Mouse (Mus musculus): ENCODE results near the gene Tmem132d. TPM values are rescaled to one million over a fixed set of nuclear protein-coding genes. Genes with fewer than 3 reads are reported as not detected.

Tmem132d gene
- polyA plus RNA-seq, 1 experiment from 2014 or later: not detected

GRCm38 (mm10) chr5:128235611-128236010, 197.3 kb downstream of the Tmem132d start:
- H3K9me3 ChIP-seq (replicated peaks; ENCODE audit: control insufficient read depth, low read length): no peaks in the 10 kb centered on the region; the same call in 1 of the 2 replicates
- no peaks in the 10 kb centered on the region for H3K27me3 ChIP-seq (ENCODE audit: control insufficient read depth, insufficient read depth, low read depth, low read length)
- H3K4me3 ChIP-seq (ENCODE audit: low read depth, low read length): no peak overlapping the region
- H3K9ac ChIP-seq (ENCODE audit: low read depth, low read length): no peak overlapping the region
- H3K36me3 ChIP-seq (ENCODE audit: control insufficient read depth, insufficient read depth): no peaks in the 10 kb centered on the region
- no peak overlapping the region for H3K4me2 ChIP-seq (ENCODE audit: low read depth, low read length)
- H3K4me1 ChIP-seq (ENCODE audit: control insufficient read depth, low read depth, low read length): no peaks in the 10 kb centered on the region
- ATAC-seq (ENCODE audit: low read depth): no peak
- 55% methylated on average over 1 of the region's 1 CpGs for WGBS (ENCODE audit: insufficient replicate concordance)
- H3K27ac ChIP-seq (ENCODE audit: low read length): no peak overlapping the region

- Histone ChIP-seq H3K9ac (ENCODE audit: low read depth, low read length) (no peak overlapping the region), H3K36me3 (ENCODE audit: control insufficient read depth, insufficient read depth) (no peaks in the 10 kb centered on the region), H3K27ac (ENCODE audit: low read length) (no peak overlapping the region), H3K4me2 (ENCODE audit: low read depth, low read length) (no peak overlapping the region), H3K4me1 (ENCODE audit: control insufficient read depth, low read depth, low read length) (no peaks in the 10 kb centered on the region), H3K4me3 (ENCODE audit: low read depth, low read length) (no peak overlapping the region), H3K27me3 (ENCODE audit: control insufficient read depth, insufficient read depth, low read depth, low read length) (no peaks in the 10 kb centered on the region), H3K9me3 (replicated peaks; ENCODE audit: control insufficient read depth, low read length) (peaks cover 2% of the 10 kb centered on the region)
- no peak for ATAC-seq (ENCODE audit: low read depth)
Measured at GRCm38 (mm10) chr5:128233101-128233500, 199.8 kb downstream of the Tmem132d start.

GRCm38 (mm10) chr5:128218281-128218680, 214.6 kb downstream of the Tmem132d start:
- Histone ChIP-seq H3K36me3 (ENCODE audit: control insufficient read depth, insufficient read depth) (no peaks in the 10 kb centered on the region), H3K27ac (ENCODE audit: low read length) (no peak overlapping the region), H3K4me1 (ENCODE audit: control insufficient read depth, low read depth, low read length) (no peaks in the 10 kb centered on the region), H3K4me2 (ENCODE audit: low read depth, low read length) (no peak overlapping the region), H3K4me3 (ENCODE audit: low read depth, low read length) (no peak overlapping the region), H3K27me3 (ENCODE audit: control insufficient read depth, insufficient read depth, low read depth, low read length) (no peaks in the 10 kb centered on the region), H3K9me3 (replicated peaks; ENCODE audit: control insufficient read depth, low read length) (no peaks in the 10 kb centered on the region), H3K9ac (ENCODE audit: low read depth, low read length) (no peak overlapping the region)
- ATAC-seq (ENCODE audit: low read depth): no peak

GRCm38 (mm10) chr5:128211125-128211524, 221.8 kb downstream of the Tmem132d start:
- Histone ChIP-seq H3K36me3 (ENCODE audit: control insufficient read depth, insufficient read depth) (no peaks in the 10 kb centered on the region), H3K9ac (ENCODE audit: low read depth, low read length) (no peak overlapping the region), H3K27me3 (ENCODE audit: control insufficient read depth, insufficient read depth, low read depth, low read length) (no peaks in the 10 kb centered on the region), H3K9me3 (replicated peaks; ENCODE audit: control insufficient read depth, low read length) (no peaks in the 10 kb centered on the region), H3K4me1 (ENCODE audit: control insufficient read depth, low read depth, low read length) (no peaks in the 10 kb centered on the region), H3K27ac (ENCODE audit: low read length) (no peak overlapping the region), H3K4me3 (ENCODE audit: low read depth, low read length) (no peak overlapping the region), H3K4me2 (ENCODE audit: low read depth, low read length) (no peak overlapping the region)
- 61% methylated on average over 5 of the region's 5 CpGs for WGBS (ENCODE audit: insufficient replicate concordance)
- ATAC-seq (ENCODE audit: low read depth): no peak

GRCm38 (mm10) chr5:128205716-128206115, 227.2 kb downstream of the Tmem132d start:
- H3K4me1 ChIP-seq (ENCODE audit: control insufficient read depth, low read depth, low read length): no peaks in the 10 kb centered on the region
- no peak overlapping the region for H3K9ac ChIP-seq (ENCODE audit: low read depth, low read length)
- H3K27ac ChIP-seq (ENCODE audit: low read length): no peak overlapping the region
- no peaks in the 10 kb centered on the region; the same call in 1 of the 2 replicates for H3K9me3 ChIP-seq (replicated peaks; ENCODE audit: control insufficient read depth, low read length)
- H3K4me2 ChIP-seq (ENCODE audit: low read depth, low read length): no peak overlapping the region
- no peak overlapping the region for H3K4me3 ChIP-seq (ENCODE audit: low read depth, low read length)
- 16% methylated on average over 2 of the region's 2 CpGs for WGBS (ENCODE audit: insufficient replicate concordance)
- no peaks in the 10 kb centered on the region for H3K36me3 ChIP-seq (ENCODE audit: control insufficient read depth, insufficient read depth)
- no peak for ATAC-seq (ENCODE audit: low read depth)
- no peaks in the 10 kb centered on the region for H3K27me3 ChIP-seq (ENCODE audit: control insufficient read depth, insufficient read depth, low read depth, low read length)

GRCm38 (mm10) chr5:128204685-128205320, 228.1 kb downstream of the Tmem132d start:
- no peak overlapping the region for H3K4me2 ChIP-seq (ENCODE audit: low read depth, low read length)
- H3K36me3 ChIP-seq (ENCODE audit: control insufficient read depth, insufficient read depth): no peaks in the 10 kb centered on the region
- WGBS (ENCODE audit: insufficient replicate concordance): 73% methylated on average over 17 of the region's 17 CpGs
- no peaks in the 10 kb centered on the region for H3K4me1 ChIP-seq (ENCODE audit: control insufficient read depth, low read depth, low read length)
- H3K9me3 ChIP-seq (replicated peaks; ENCODE audit: control insufficient read depth, low read length): no peaks in the 10 kb centered on the region; the same call in 1 of the 2 replicates
- H3K9ac ChIP-seq (ENCODE audit: low read depth, low read length): no peak overlapping the region
- H3K27ac ChIP-seq (ENCODE audit: low read length): no peak overlapping the region
- H3K27me3 ChIP-seq (ENCODE audit: control insufficient read depth, insufficient read depth, low read depth, low read length): no peaks in the 10 kb centered on the region
- no peak for ATAC-seq (ENCODE audit: low read depth)
- no peak overlapping the region for H3K4me3 ChIP-seq (ENCODE audit: low read depth, low read length)

DNA sequence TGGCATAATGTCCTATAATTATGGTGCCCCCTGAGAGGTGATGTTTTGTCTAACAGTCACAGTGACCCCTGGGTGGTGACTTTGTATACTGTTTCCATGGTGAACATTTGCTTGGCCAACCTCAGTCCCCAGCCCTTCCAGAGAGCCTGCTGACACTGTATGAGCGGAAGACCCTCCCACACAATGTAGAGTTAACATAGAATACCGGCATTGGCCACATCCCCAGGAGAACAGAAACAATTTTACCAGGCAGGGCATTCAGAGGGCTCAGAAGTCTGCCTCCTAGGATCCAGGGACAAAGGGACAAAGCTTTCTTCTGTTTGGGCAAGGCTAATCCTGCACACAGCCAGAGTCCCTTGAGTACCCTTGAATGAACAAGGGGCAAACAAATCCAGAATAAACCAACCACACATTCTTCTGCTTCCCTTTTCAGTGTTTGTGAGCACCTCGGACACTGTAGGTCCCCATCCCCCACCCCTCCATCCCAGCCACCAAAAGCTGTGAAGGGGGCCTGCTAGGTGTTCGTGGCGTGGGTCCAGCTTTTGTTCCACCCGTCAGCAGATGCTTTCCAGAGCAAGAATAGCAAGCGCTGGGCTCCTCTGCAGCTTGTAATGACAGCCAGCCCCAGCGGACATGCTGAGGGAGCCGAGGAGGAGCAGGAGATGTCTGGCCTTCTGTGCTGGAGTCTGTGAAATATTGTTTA, 228.8 kb downstream of the Tmem132d start:
- 41% methylated on average over 9 of the region's 9 CpGs for WGBS (ENCODE audit: insufficient replicate concordance)
- H3K4me3 ChIP-seq (ENCODE audit: low read depth, low read length): no peak overlapping the region
- ATAC-seq (ENCODE audit: low read depth): no peak
- H3K9ac ChIP-seq (ENCODE audit: low read depth, low read length): no peak overlapping the region
- no peaks in the 10 kb centered on the region for H3K27me3 ChIP-seq (ENCODE audit: control insufficient read depth, insufficient read depth, low read depth, low read length)
- H3K9me3 ChIP-seq (replicated peaks; ENCODE audit: control insufficient read depth, low read length): no peaks in the 10 kb centered on the region; the same call in 1 of the 2 replicates
- no peaks in the 10 kb centered on the region for H3K36me3 ChIP-seq (ENCODE audit: control insufficient read depth, insufficient read depth)
- no peaks in the 10 kb centered on the region for H3K4me1 ChIP-seq (ENCODE audit: control insufficient read depth, low read depth, low read length)
- no peak overlapping the region for H3K27ac ChIP-seq (ENCODE audit: low read length)
- H3K4me2 ChIP-seq (ENCODE audit: low read depth, low read length): no peak overlapping the region

DNA sequence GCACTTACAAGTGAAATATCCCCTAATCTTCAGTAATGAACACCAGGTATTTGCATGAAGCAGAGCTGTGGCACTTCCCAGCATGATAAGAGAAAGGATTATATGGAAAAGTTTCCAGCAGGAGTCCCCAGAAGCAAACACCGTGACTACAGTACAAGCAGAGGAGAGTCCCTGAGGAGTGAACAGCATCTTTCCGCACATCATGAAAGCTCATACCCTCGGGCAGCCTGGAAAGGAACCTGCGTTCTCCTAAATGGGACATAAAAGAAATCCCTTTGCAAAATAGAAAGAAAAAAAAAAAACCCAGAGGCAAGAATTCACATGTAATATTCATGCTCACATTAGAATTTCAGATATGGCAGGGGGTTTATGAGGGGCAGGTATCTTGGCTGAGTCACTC, 238.8 kb downstream of the Tmem132d start:
- no peak overlapping the region for H3K4me3 ChIP-seq (ENCODE audit: low read depth, low read length)
- no peak overlapping the region for H3K27ac ChIP-seq (ENCODE audit: low read length)
- H3K4me2 ChIP-seq (ENCODE audit: low read depth, low read length): no peak overlapping the region
- H3K36me3 ChIP-seq (ENCODE audit: control insufficient read depth, insufficient read depth): no peaks in the 10 kb centered on the region
- no peaks in the 10 kb centered on the region for H3K27me3 ChIP-seq (ENCODE audit: control insufficient read depth, insufficient read depth, low read depth, low read length)
- ATAC-seq (ENCODE audit: low read depth): no peak
- no peak overlapping the region for H3K9ac ChIP-seq (ENCODE audit: low read depth, low read length)
- no peaks in the 10 kb centered on the region for H3K4me1 ChIP-seq (ENCODE audit: control insufficient read depth, low read depth, low read length)
- no peaks in the 10 kb centered on the region for H3K9me3 ChIP-seq (replicated peaks; ENCODE audit: control insufficient read depth, low read length)
- 56% methylated on average over 4 of the region's 4 CpGs for WGBS (ENCODE audit: insufficient replicate concordance)

DNA sequence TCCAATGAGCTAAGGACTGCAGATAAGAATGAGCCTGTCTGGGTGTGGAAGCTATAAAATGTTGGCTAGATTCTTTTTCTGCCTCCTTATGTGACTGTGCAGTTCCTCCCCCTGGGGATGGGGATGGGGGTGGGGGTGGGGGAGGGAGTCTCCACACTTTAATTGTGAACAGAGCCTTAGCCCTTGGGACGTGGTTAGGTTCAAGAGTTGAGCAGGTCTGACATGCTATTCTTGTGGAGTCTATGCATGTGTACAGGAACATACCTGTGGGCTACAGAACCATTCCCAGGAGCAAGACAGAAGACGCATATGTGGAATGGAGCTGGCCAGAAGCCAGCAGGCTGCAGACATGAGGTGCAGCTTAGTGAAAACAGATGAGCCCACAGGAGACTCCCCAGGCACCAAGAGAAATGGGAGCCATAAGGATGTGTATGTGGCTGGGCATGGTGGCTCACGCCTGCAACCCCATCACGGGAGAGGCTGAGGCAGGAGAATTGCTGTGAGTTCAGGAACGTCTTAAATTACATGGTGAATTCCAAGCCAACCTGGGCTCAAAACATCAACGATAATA, 240.3 kb downstream of the Tmem132d start:
- H3K4me3 ChIP-seq (ENCODE audit: low read depth, low read length): no peak overlapping the region
- no peak overlapping the region for H3K9ac ChIP-seq (ENCODE audit: low read depth, low read length)
- no peaks in the 10 kb centered on the region for H3K36me3 ChIP-seq (ENCODE audit: control insufficient read depth, insufficient read depth)
- no peak for ATAC-seq (ENCODE audit: low read depth)
- no peaks in the 10 kb centered on the region for H3K4me1 ChIP-seq (ENCODE audit: control insufficient read depth, low read depth, low read length)
- H3K4me2 ChIP-seq (ENCODE audit: low read depth, low read length): no peak overlapping the region
- H3K27me3 ChIP-seq (ENCODE audit: control insufficient read depth, insufficient read depth, low read depth, low read length): no peaks in the 10 kb centered on the region
- 59% methylated on average over 6 of the region's 6 CpGs for WGBS (ENCODE audit: insufficient replicate concordance)
- H3K27ac ChIP-seq (ENCODE audit: low read length): no peak overlapping the region
- H3K9me3 ChIP-seq (replicated peaks; ENCODE audit: control insufficient read depth, low read length): no peaks in the 10 kb centered on the region

Measured in liver, embryonic 16.5 days (tissue).